Mouse (Mus musculus) limb, embryonic 12.5 days (tissue): ENCODE measurements at regions not wholly inside any gene's neighbourhood (a gene's known extent, or its start where the extent isn't known, plus 50 kb on each side); places are given as distances from the start of the nearest gene placed in this dataset.

Source experiments
- ATAC-seq: fragments of 200-750 bp; cut with Nextera tagmentation; 2 replicates; pipeline ENCODE4 v1.8.0; 2017; ENCODE audit warnings: low read depth, moderate TSS enrichment; ENCODE audit not compliant: insufficient number of reproducible peaks, insufficient read depth, low FRiP score, low TSS enrichment
- H3K27ac ChIP-seq: fragments of 300-500 bp; sonication (generic); 2 replicates; pipeline ENCODE4 v1.5.1; 2016; ENCODE audit warnings: mild to moderate bottlenecking, moderate library complexity
- H3K27me3 ChIP-seq: fragments of 300-500 bp; sonication (generic); 2 replicates; pipeline ENCODE4 v1.6.1; 2016; ENCODE audit warnings: mild to moderate bottlenecking, moderate library complexity
- H3K36me3 ChIP-seq: fragments of 300-500 bp; sonication (generic); 2 replicates; pipeline ENCODE4 v1.6.1; 2016; ENCODE audit warnings: mild to moderate bottlenecking, moderate library complexity
- H3K4me1 ChIP-seq: fragments of 300-500 bp; sonication (generic); replicated peaks from 2 replicates; pipeline ENCODE4 v1.6.1; 2016
- H3K4me2 ChIP-seq: fragments of 300-500 bp; sonication (generic); 2 replicates; pipeline ENCODE4 v1.6.1; 2016; ENCODE audit warnings: mild to moderate bottlenecking, moderate library complexity
- H3K4me3 ChIP-seq: fragments of 300-500 bp; sonication (generic); replicated peaks from 2 replicates; pipeline ENCODE4 v1.5.1; 2016; ENCODE audit warnings: mild to moderate bottlenecking
- H3K9ac ChIP-seq: fragments of 300-500 bp; sonication (generic); replicated peaks from 2 replicates; pipeline ENCODE4 v1.6.1; 2016; ENCODE audit warnings: mild to moderate bottlenecking, moderate library complexity
- H3K9me3 ChIP-seq: fragments of 300-500 bp; sonication (generic); 2 replicates; pipeline ENCODE4 v1.6.1; 2016; ENCODE audit warnings: mild to moderate bottlenecking, moderate library complexity
- WGBS: fragments of 180-500 bp; shearing (Covaris S2); methylation state at CpG from one replicate; pipeline ENCODE4 v1.1.7; 2016; 5-methylcytosine and 5-hydroxymethylcytosine counted together

DNA sequence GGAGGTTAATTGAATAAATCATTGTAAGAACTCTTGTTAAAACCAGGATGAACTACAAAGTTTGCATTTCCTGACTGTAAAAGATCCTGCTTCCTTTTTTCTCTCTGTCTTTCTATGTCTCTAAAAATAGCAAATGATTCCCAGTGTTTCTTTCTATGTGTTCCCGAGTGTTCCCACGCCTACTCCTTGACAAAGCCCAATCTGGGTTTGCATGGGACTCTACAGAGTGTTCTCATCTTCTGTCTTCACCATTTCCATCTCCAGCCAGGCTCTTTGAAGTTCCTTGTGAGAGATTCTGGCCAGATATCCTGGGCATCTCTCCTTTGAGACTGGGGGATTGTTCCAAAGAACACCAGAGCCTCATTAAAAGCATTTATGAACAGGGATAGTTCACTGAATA, 285.0 kb downstream of the Insig2 start:
- no peak for ATAC-seq
- no peak overlapping the region for H3K27ac ChIP-seq
- H3K4me3 ChIP-seq: no peak overlapping the region
- peaks cover 14% of the 10 kb centered on the region for H3K27me3 ChIP-seq
- peaks cover 20% of the 10 kb centered on the region for H3K4me1 ChIP-seq
- no peak overlapping the region for H3K4me2 ChIP-seq
- 73% methylated on average over 2 of the region's 2 CpGs for WGBS
- no peak overlapping the region for H3K9ac ChIP-seq
- H3K9me3 ChIP-seq: no peaks in the 10 kb centered on the region
- no peaks in the 10 kb centered on the region for H3K36me3 ChIP-seq

GRCm38 (mm10) chr1:121049684-121050083, 282.7 kb downstream of the Insig2 start:
- WGBS: 75% methylated on average over 4 of the region's 4 CpGs
- Histone ChIP-seq H3K9me3 (no peaks in the 10 kb centered on the region), H3K36me3 (no peaks in the 10 kb centered on the region), H3K9ac (no peak overlapping the region), H3K27me3 (peaks cover 21% of the 10 kb centered on the region), H3K4me1 (peaks cover 24% of the 10 kb centered on the region), H3K4me2 (no peak overlapping the region), H3K4me3 (no peak overlapping the region), H3K27ac (no peak overlapping the region)
- no peak for ATAC-seq

- no peak overlapping the region for H3K4me3 ChIP-seq
- ATAC-seq: no peak
Measured at GRCm38 (mm10) chr1:121050695-121051495, 281.5 kb downstream of the Insig2 start.

GRCm38 (mm10) chr1:121051496-121052119, 280.8 kb downstream of the Insig2 start:
- 39% methylated on average over 6 of the region's 6 CpGs for WGBS
- Histone ChIP-seq H3K4me1 (peaks cover 24% of the 10 kb centered on the region), H3K9ac (no peak overlapping the region), H3K27me3 (peaks cover 24% of the 10 kb centered on the region), H3K36me3 (no peaks in the 10 kb centered on the region), H3K9me3 (no peaks in the 10 kb centered on the region), H3K4me2 (no peak overlapping the region), H3K27ac (no peak overlapping the region), H3K4me3 (no peak overlapping the region)
- no peak for ATAC-seq

More at GRCm38 (mm10) chr1:121050695-121051495, 281.5 kb downstream of the Insig2 start:
- Histone ChIP-seq H3K9ac (no peak overlapping the region), H3K4me1 (peaks cover 24% of the 10 kb centered on the region), H3K36me3 (no peaks in the 10 kb centered on the region), H3K9me3 (no peaks in the 10 kb centered on the region), H3K27ac (no peak overlapping the region), H3K4me2 (0 out of 2 replicates have a peak overlapping the region, but pooled peaks have one; percentile 1), H3K27me3 (peaks cover 24% of the 10 kb centered on the region)
- 21% methylated on average over 12 of the region's 12 CpGs for WGBS

DNA sequence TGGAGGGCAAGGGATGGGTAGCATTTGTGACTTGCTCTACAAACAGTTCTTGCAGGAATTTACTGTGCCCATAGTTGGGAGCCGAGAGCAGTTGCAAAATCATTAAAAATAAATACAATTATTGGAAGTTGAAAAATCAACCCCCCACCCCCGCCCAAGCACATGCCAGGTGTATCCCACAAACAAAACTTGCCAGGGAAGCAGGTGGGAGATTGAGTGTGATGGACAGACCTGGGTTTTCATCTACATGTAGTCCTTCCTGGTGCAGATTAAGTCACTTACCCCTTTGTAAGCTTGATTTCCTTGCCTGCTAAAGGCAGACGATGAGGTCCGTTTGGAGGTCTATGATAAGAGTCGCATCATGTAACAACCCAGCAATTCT, 280.3 kb downstream of the Insig2 start:
- WGBS: 74% methylated on average over 5 of the region's 5 CpGs
- Histone ChIP-seq H3K27me3 (peaks cover 27% of the 10 kb centered on the region), H3K9me3 (no peaks in the 10 kb centered on the region), H3K36me3 (no peaks in the 10 kb centered on the region), H3K4me1 (peaks cover 24% of the 10 kb centered on the region), H3K27ac (no peak overlapping the region), H3K4me3 (no peak overlapping the region), H3K9ac (no peak overlapping the region), H3K4me2 (no peak overlapping the region)
- no peak for ATAC-seq

DNA sequence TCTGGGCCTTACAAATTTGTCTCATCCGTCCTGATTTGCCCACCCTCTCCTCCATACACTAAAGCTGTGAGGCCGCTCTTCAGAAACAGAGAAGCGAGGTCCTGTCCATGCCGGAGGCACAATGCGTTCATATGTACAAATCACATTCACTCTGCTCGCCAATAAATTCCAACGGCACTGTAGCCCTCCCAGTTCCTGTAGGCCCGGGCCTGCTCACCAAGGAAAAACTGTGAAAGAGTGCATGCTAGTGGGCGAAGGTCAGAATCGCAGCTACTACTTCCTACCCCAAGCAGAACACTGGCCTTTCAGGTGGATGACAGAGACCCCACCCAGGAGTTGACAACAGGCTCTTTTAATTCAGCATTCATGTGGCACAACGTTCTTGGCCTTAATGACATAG, 278.7 kb downstream of the Insig2 start:
- no peak overlapping the region for H3K9ac ChIP-seq
- no peaks in the 10 kb centered on the region for H3K9me3 ChIP-seq
- no peaks in the 10 kb centered on the region for H3K36me3 ChIP-seq
- no peak overlapping the region for H3K27ac ChIP-seq
- ATAC-seq: peak; percentile 53; the same call in 1 of the 2 replicates
- 18% methylated on average over 11 of the region's 11 CpGs for WGBS
- no peak overlapping the region for H3K4me3 ChIP-seq
- H3K4me1 ChIP-seq: peaks cover 21% of the 10 kb centered on the region
- H3K27me3 ChIP-seq: peaks cover 33% of the 10 kb centered on the region
- H3K4me2 ChIP-seq: no peak overlapping the region

DNA sequence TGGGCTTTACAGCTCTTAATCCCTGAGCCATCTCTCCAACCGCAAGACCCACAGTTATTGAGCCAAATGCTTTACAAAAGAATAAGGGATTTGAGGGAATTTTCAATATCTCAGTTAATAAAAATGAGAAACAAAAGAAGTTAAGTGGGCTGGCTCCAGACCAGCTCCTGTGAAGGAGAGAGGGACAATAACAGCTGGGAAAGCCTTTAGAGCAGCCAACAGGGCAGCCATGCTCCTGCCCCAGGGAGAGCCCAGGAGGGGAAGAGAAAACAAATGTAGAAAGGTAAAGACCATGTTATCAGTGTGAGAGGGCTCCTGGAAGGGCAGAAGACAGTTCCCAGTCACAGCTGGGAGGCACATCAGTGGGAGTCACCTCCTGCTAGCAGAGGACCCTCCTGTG, 257.8 kb downstream of the Insig2 start:
- ATAC-seq: no peak
- Histone ChIP-seq H3K9me3 (no peaks in the 10 kb centered on the region), H3K4me1 (no peaks in the 10 kb centered on the region), H3K36me3 (no peaks in the 10 kb centered on the region), H3K4me2 (no peak overlapping the region), H3K27me3 (no peaks in the 10 kb centered on the region), H3K9ac (no peak overlapping the region), H3K27ac (no peak overlapping the region), H3K4me3 (no peak overlapping the region)
- WGBS: 72% methylated on average over 1 of the region's 1 CpGs

GRCm38 (mm10) chr1:121082839-121083238, 249.6 kb downstream of the Insig2 start:
- Histone ChIP-seq H3K36me3 (no peaks in the 10 kb centered on the region), H3K4me1 (peaks cover 14% of the 10 kb centered on the region), H3K4me3 (no peak overlapping the region), H3K27me3 (no peaks in the 10 kb centered on the region), H3K27ac (no peak overlapping the region), H3K4me2 (no peak overlapping the region), H3K9me3 (no peaks in the 10 kb centered on the region), H3K9ac (no peak overlapping the region)
- ATAC-seq: no peak
- 42% methylated on average over 5 of the region's 5 CpGs for WGBS

DNA sequence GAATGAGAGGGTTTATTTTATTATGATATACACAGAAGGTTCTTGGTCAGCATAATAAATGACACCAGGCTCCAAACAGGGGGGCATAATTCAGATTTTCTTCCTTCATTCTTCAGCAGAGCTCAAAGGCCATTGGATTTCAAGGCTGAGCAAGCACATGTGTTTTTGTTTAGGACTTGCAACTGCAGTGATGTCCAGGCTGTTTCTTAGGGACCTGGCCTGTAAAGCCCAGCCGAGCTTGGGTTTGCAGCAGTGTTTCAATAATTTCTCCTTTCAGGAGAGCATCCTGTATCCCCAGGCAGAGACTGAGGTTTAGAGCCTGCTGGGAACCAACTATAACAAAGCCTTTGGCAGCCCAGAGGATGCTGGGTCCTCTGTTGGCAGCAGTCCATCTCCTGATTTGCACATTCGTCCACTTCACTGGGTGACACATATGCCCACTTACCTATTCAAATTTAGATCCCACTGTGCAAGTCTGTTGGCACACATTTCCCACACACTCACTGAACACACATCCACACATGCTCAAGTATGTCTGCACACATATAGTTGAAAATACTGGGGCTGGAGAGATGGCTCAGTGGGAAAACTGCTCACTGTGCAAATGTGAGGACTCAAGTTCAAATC, 247.2 kb downstream of the Insig2 start:
- peak overlapping the region; percentile 53; the same call in 1 of the 2 replicates for H3K27ac ChIP-seq
- H3K9ac ChIP-seq: no peak overlapping the region
- H3K27me3 ChIP-seq: no peaks in the 10 kb centered on the region
- H3K36me3 ChIP-seq: no peaks in the 10 kb centered on the region
- peaks cover 14% of the 10 kb centered on the region for H3K4me1 ChIP-seq
- no peak overlapping the region for H3K4me3 ChIP-seq
- ATAC-seq: no peak
- no peak overlapping the region for H3K4me2 ChIP-seq
- WGBS: 10% methylated on average over 2 of the region's 2 CpGs
- H3K9me3 ChIP-seq: peaks cover 3% of the 10 kb centered on the region; the same call in 1 of the 2 replicates

- Histone ChIP-seq H3K9ac (no peak overlapping the region), H3K36me3 (no peaks in the 10 kb centered on the region), H3K4me2 (no peak overlapping the region), H3K9me3 (peaks cover 3% of the 10 kb centered on the region; the same call in 1 of the 2 replicates), H3K4me3 (no peak overlapping the region), H3K4me1 (peaks cover 14% of the 10 kb centered on the region), H3K27ac (no peak overlapping the region), H3K27me3 (no peaks in the 10 kb centered on the region)
- 29% methylated on average over 7 of the region's 7 CpGs for WGBS
- ATAC-seq: no peak
Measured at GRCm38 (mm10) chr1:121087124-121087887, 245.1 kb downstream of the Insig2 start.

GRCm38 (mm10) chr1:121090628-121091027, 241.8 kb downstream of the Insig2 start:
- no peak overlapping the region for H3K4me3 ChIP-seq
- H3K36me3 ChIP-seq: no peaks in the 10 kb centered on the region
- ATAC-seq: no peak
- 88% methylated on average over 4 of the region's 4 CpGs for WGBS
- H3K9me3 ChIP-seq: peaks cover 3% of the 10 kb centered on the region; the same call in 1 of the 2 replicates
- no peak overlapping the region for H3K9ac ChIP-seq
- H3K4me2 ChIP-seq: no peak overlapping the region
- peaks cover under 1% of the 10 kb centered on the region; the same call in 1 of the 2 replicates for H3K27me3 ChIP-seq
- no peaks in the 10 kb centered on the region for H3K4me1 ChIP-seq
- no peak overlapping the region for H3K27ac ChIP-seq
